Mouse (Mus musculus): ENCODE measurements around the gene Npr1. TPM values are rescaled to one million over a fixed set of nuclear protein-coding genes. Genes with fewer than 3 reads are reported as not detected.
A peak's percentile ranks its signal among the peaks of the same experiment; 100 is the strongest.

The Npr1 gene
- total RNA-seq, 2 experiments from 2014 or later = 0.82 TPM; not detected in 1

- ATAC-seq (replicated peaks; ENCODE audit: poor library complexity, severe bottlenecking) = no peak
Observed at GRCm38 (mm10) chr3:90486998-90487397, 21.3 kb upstream of the Npr1 start.

- ATAC-seq (replicated peaks; ENCODE audit: poor library complexity, severe bottlenecking) = peak; percentile 96
Observed at GRCm38 (mm10) chr3:90475831-90476611, 10.4 kb upstream of the Npr1 start, which contains the start of gene Ilf2. Ilf2 (plus strand) TSS chr3:90476126.

- ATAC-seq (replicated peaks; ENCODE audit: poor library complexity, severe bottlenecking) = peak; percentile 10
Observed at GRCm38 (mm10) chr3:90475151-90475830, 9.6 kb upstream of the Npr1 start.

- ATAC-seq (replicated peaks; ENCODE audit: poor library complexity, severe bottlenecking) = peak; percentile 40; the same call in 1 of the 2 replicates
Observed at GRCm38 (mm10) chr3:90472213-90472612, 6.5 kb upstream of the Npr1 start.

GRCm38 (mm10) chr3:90467618-90468300 is 2.1 kb upstream of the Npr1 start:
- no peak for ATAC-seq (replicated peaks; ENCODE audit: poor library complexity, severe bottlenecking)

GRCm38 (mm10) chr3:90466311-90466766 is 673 bp upstream of the Npr1 start:
- ATAC-seq (replicated peaks; ENCODE audit: poor library complexity, severe bottlenecking) = peak; percentile 60

GRCm38 (mm10) chr3:90465081-90465685 is 483 bp downstream of the Npr1 start:
- ATAC-seq (replicated peaks; ENCODE audit: poor library complexity, severe bottlenecking) = peak; percentile 24; the same call in 1 of the 2 replicates

- peak; percentile 52 for ATAC-seq (replicated peaks; ENCODE audit: poor library complexity, severe bottlenecking)
Observed at GRCm38 (mm10) chr3:90464552-90465080, 1.1 kb downstream of the Npr1 start.

- ATAC-seq (replicated peaks; ENCODE audit: poor library complexity, severe bottlenecking) = no peak
Observed at GRCm38 (mm10) chr3:90462579-90462978, 3.1 kb downstream of the Npr1 start.

- no peak for ATAC-seq (replicated peaks; ENCODE audit: poor library complexity, severe bottlenecking)
Observed at GRCm38 (mm10) chr3:90461935-90462334, 3.7 kb downstream of the Npr1 start.

- ATAC-seq (replicated peaks; ENCODE audit: poor library complexity, severe bottlenecking) = no peak
Observed at GRCm38 (mm10) chr3:90460315-90460714, 5.4 kb downstream of the Npr1 start.

- no peak for ATAC-seq (replicated peaks; ENCODE audit: poor library complexity, severe bottlenecking)
Observed at GRCm38 (mm10) chr3:90459727-90460126, 5.9 kb downstream of the Npr1 start.

- ATAC-seq (replicated peaks; ENCODE audit: poor library complexity, severe bottlenecking) = no peak
Observed at GRCm38 (mm10) chr3:90454931-90455330, 10.7 kb downstream of the Npr1 start.

GRCm38 (mm10) chr3:90451396-90452095 is 14.1 kb downstream of the Npr1 start:
- no peak for ATAC-seq (replicated peaks; ENCODE audit: poor library complexity, severe bottlenecking)

GRCm38 (mm10) chr3:90450874-90451273 is 14.8 kb downstream of the Npr1 start:
- no peak for ATAC-seq (replicated peaks; ENCODE audit: poor library complexity, severe bottlenecking)

GRCm38 (mm10) chr3:90448626-90449025 is 17.0 kb downstream of the Npr1 start:
- no peak for ATAC-seq (replicated peaks; ENCODE audit: poor library complexity, severe bottlenecking)

- no peak for ATAC-seq (replicated peaks; ENCODE audit: poor library complexity, severe bottlenecking)
Observed at GRCm38 (mm10) chr3:90447123-90447494, 18.6 kb downstream of the Npr1 start.

GRCm38 (mm10) chr3:90446389-90447122 is 19.1 kb downstream of the Npr1 start:
- peak; percentile 86 for ATAC-seq (replicated peaks; ENCODE audit: poor library complexity, severe bottlenecking)
